Mouse (Mus musculus) kidney, adult 8-10 months (tissue): ENCODE measurements around the gene Olfr644.

Experiments used
- DNase-seq, 2 experiments: peaks; one replicate each; pipeline ENCODE4 v3.0.0; 2022

Gene Olfr644

DNA sequence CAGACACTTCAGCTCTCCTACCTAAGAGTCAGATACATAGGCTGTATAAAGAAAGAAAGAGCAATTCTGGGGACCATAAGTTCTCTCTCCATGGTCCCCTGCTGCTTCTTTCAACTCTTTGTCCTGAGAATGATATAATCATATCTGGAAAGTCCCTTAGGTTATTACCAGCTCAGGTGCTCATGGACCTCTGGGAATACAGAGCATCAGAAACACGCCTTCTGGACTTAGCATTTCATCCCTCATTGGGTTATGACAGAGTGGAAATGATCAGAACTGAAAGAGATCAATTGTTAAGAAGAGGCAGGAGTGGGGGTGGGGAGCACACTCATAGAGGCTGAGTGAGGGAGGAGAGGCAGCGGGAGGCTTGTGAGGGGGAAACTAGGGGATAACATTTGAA is at the start of gene Olfr644:
Gene Olfr644, minus strand, starts transcription at position 101 of the 400 bp plus-strand sequence.
- no peak for DNase-seq

- no peak for DNase-seq
Observed at GRCm38 (mm10) chr7:104104757-104104972, 33.0 kb upstream of the Olfr644 start, which contains the start of gene Olfr646. Olfr646 (plus strand) TSS chr7:104104873.

DNA sequence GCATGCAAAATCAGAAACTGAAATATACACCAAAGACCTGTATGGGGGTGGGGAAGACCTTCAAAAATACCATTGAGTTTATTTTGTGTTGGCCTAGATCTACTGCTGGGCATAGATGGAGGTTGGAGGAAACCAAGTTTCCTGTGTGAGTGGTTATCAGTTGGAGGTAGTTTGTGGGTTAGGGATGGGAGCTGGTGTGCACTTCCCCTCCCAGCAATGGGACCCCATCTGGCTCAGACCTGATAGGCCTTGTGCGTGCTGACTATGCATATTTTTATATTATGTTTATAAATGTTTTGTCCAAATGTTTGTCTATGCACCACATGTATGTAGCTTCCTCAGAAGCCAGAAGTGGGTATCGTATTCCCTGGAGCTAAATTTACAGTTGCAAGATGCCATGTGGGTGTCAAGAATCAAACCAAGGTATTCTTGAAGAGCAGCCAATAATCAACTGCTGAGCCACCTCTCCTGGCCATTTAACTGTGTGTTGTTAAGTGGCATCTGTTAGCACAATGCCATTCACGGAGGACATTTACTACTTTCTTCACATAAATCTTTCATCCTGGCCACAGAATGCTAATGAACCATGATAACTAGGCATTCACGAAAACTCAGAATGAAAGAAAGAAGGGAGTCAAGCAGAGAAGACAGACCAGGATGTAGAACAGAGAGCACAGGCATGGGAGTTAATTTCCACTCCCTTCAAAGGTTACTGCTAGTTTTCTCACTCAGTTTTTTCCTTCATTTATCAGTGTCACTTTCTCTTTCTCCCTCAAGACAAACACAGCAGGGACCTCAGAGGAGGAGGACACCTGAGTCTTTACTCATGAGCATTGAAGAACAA is 32.5 kb upstream of the Olfr644 start:
- no peak for DNase-seq

GRCm38 (mm10) chr7:104085365-104085764 is 13.7 kb upstream of the Olfr644 start, which contains the start of gene Olfr645:
Olfr645 (minus strand) TSS chr7:104085465.
- no peak for DNase-seq

- DNase-seq, result no peak
Observed at GRCm38 (mm10) chr7:104061345-104061744, 10.3 kb downstream of the Olfr644 start, which contains the start of gene 4930516K23Rik. 4930516K23Rik (minus strand) TSS chr7:104061445.

GRCm38 (mm10) chr7:104059215-104059614 is 12.5 kb downstream of the Olfr644 start:
- no peak for DNase-seq

- no peak for DNase-seq
Observed at GRCm38 (mm10) chr7:104052566-104052965, 19.1 kb downstream of the Olfr644 start, which contains the start of gene Olfr642. Olfr642 (minus strand) TSS chr7:104052666.

GRCm38 (mm10) chr7:104050745-104051144 is 20.9 kb downstream of the Olfr644 start:
- DNase-seq, result no peak

- DNase-seq, result no peak
Observed at GRCm38 (mm10) chr7:104035145-104035544, 36.5 kb downstream of the Olfr644 start, which contains the start of gene Olfr641. Olfr641 (plus strand) TSS chr7:104035445.

GRCm38 (mm10) chr7:104026978-104027377 is 44.7 kb downstream of the Olfr644 start:
- DNase-seq, result no peak

- DNase-seq, result no peak
Observed at GRCm38 (mm10) chr7:104025473-104025872, 46.2 kb downstream of the Olfr644 start, which contains the start of gene Olfr640. Olfr640 (minus strand) TSS chr7:104025573.

- DNase-seq, result no peak
Observed at GRCm38 (mm10) chr7:104021651-104022050, 50.0 kb downstream of the Olfr644 start.

DNA sequence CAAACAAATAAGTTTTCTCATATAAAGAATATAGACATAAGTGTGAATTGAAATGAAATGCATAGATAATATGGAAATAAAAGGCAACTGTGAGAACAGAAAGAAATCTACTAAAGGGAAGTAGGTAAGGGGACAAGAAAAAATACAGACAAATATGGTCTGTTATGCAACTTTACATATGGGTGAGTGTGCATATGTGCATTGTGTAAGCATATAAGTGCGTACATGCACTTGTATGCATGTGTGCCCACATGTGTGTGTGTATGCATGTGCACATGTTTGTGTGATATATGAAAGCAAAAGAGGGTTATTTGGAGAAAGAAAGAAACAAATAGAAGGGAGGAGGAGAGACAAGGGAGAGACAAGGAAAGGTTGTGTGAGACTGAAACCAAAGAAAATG is 52.7 kb downstream of the Olfr644 start:
- no peak for DNase-seq

DNA sequence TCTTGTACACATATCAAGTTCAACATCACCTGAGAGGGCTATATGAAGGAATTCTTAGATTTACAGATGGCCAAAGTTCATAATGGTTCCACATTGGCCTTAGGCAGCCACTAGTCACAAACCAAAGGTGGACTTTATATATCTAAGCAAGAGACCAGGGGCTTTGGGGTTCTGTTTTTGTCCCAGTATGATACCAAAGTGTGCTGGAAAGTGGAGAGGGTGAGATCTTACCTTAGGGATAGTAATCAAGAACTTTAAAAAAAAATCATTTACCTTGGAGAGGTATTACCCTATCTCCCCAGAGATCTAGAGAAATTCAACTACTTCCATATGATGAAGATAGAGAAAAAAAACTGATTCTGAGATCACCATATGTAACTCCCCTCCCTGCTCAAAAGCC is 54.5 kb downstream of the Olfr644 start, which contains the start of gene Olfr639:
Gene Olfr639, minus strand, starts transcription at position 101 of the 400 bp plus-strand sequence.
- DNase-seq, result no peak
